In the genomic region with DNA sequence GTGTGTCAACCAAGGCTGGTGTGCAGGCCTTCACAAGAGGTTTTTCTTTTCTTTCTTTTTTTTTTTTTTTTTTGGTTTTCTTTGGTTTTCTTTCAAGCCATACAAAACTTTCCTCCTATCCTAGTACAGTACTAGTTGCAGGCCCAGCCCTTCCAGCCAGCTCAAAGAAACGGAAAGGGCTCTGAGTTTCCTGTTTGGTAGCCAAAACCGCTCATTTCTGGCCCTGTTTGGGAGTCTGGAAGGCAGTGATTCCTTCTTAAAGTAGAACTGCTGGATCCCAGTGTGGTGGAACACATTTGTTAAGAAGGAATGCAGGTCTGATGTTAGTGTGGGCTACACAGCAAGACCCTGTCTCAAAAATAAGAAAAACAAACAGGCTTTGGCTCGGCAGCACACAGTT, we compare ENCODE assay signal across 9 mouse cellular contexts. TPM values are rescaled to one million over a fixed set of nuclear protein-coding genes. Genes with fewer than 3 reads are reported as not detected.
A peak's percentile ranks its signal among the peaks of the same experiment; 100 is the strongest.
DNase-seq lines count a peak whose midpoint lies in the region; ATAC-seq and TF ChIP-seq lines count a peak whose summit lies in the region.
"Had no signal": no experiment of that assay in that cellular context is flagged by ENCODE, and none has a peak within 500 bp of the region (broad histone marks: within the 10 kb centered on the region; RNA-seq: fewer than 3 reads in every experiment).

No protein-coding gene starts in this region.

- no peak for ATAC-seq in heart, embryonic 11.5 days (replicated peaks; ENCODE audit: insufficient number of reproducible peaks, low FRiP score, low TSS enrichment)
- ATAC-seq in limb, embryonic 13.5 days (ENCODE audit: low FRiP score, low read depth): no peak

- peak overlapping the region; percentile 76 for H3K27ac ChIP-seq in left cerebral cortex, adult 2 months
- H3K27ac ChIP-seq in gastrocnemius, adult 2 months: peak overlapping the region; percentile 94
- peak overlapping the region; percentile 47 for H3K27ac ChIP-seq in heart, embryonic 11.5 days (ENCODE audit: low read depth, low read length)
- H3K27ac ChIP-seq in limb, embryonic 13.5 days: peak overlapping the region; percentile 75
- H3K27ac ChIP-seq: embryonic facial prominence, embryonic 12.5 days had no signal

- H3K27me3 ChIP-seq in heart, embryonic 11.5 days (ENCODE audit: control insufficient read depth, insufficient read depth, low read length): no peaks in the 10 kb centered on the region
- no peaks in the 10 kb centered on the region for H3K27me3 ChIP-seq in limb, embryonic 13.5 days
- H3K27me3 ChIP-seq: embryonic facial prominence, embryonic 12.5 days had no signal

- H3K4me3 ChIP-seq in left cerebral cortex, adult 2 months: no peak overlapping the region
- peak overlapping the region; percentile 6 for H3K4me3 ChIP-seq in gastrocnemius, adult 2 months
- H3K4me3 ChIP-seq in heart, embryonic 11.5 days (ENCODE audit: low read depth, low read length): no peak overlapping the region
- H3K4me3 ChIP-seq in limb, embryonic 13.5 days: no peak overlapping the region
- H3K4me3 ChIP-seq: embryonic facial prominence, embryonic 12.5 days had no signal

- peaks cover 39% of the 10 kb centered on the region for H3K4me1 ChIP-seq in heart, embryonic 11.5 days (ENCODE audit: control insufficient read depth, insufficient read depth, low read length)
- peaks cover 35% of the 10 kb centered on the region for H3K4me1 ChIP-seq in limb, embryonic 13.5 days

- no peaks in the 10 kb centered on the region for H3K9me3 ChIP-seq in heart, embryonic 11.5 days (replicated peaks; ENCODE audit: control insufficient read depth, low read length)
- no peaks in the 10 kb centered on the region for H3K9me3 ChIP-seq in limb, embryonic 13.5 days
- H3K9me3 ChIP-seq: embryonic facial prominence, embryonic 12.5 days; G1E had no signal

- H3K36me3 ChIP-seq in heart, embryonic 11.5 days (ENCODE audit: control insufficient read depth, insufficient read depth, low read length): peaks cover 5% of the 10 kb centered on the region
- H3K36me3 ChIP-seq in limb, embryonic 13.5 days: peaks cover 15% of the 10 kb centered on the region
- H3K36me3 ChIP-seq: G1E had no signal

- no peak overlapping the region for H3K9ac ChIP-seq in heart, embryonic 11.5 days (ENCODE audit: low read depth, low read length)
- H3K9ac ChIP-seq in limb, embryonic 13.5 days: no peak overlapping the region
- H3K9ac ChIP-seq: embryonic facial prominence, embryonic 12.5 days had no signal

- no peak for DNase-seq in left cerebral cortex, adult 2 months (ENCODE audit: extremely low spot score in 1 of 2, low spot score in 2 of 2)
- no peak for DNase-seq in left cerebral cortex, adult 8-10 months (ENCODE audit: low spot score in 2 of 2)
- DNase-seq in gastrocnemius, adult 2 months: no peak
- no peak for DNase-seq in layer of hippocampus, postnatal 14 days (ENCODE audit: low spot score in 2 of 2)
- no peak for DNase-seq in spleen, postnatal 36 days (ENCODE audit: low spot score in 2 of 2)

- H3K4me2 ChIP-seq in heart, embryonic 11.5 days: no peak overlapping the region
- H3K4me2 ChIP-seq in limb, embryonic 13.5 days (replicated peaks): no peak overlapping the region
- H3K4me2 ChIP-seq: embryonic facial prominence, embryonic 12.5 days had no signal

- WGBS in heart, embryonic 11.5 days (ENCODE audit: insufficient replicate concordance): 59% methylated on average over 3 of the region's 3 CpGs
- WGBS in limb, embryonic 13.5 days: 58% methylated on average over 3 of the region's 3 CpGs

- TF ChIP-seq CTCF in left cerebral cortex, adult 2 months (IDR thresholded peaks at IDR 0.05): no peak
- no peak for TF ChIP-seq CTCF in gastrocnemius, adult 2 months (IDR thresholded peaks at IDR 0.05)

- intact Hi-C loops in left cerebral cortex, adult 2 months (cut with DNase I): no loop called here
- intact Hi-C loops in gastrocnemius, adult 2 months (cut with DNase I): no loop called here

RNA-seq across cellular contexts. Expression of a gene that starts 43.0 kb away (rescaled TPM):
- total RNA-seq in left cerebral cortex, adult 2 months (2021): 10 to 100 TPM; 42.8 to 45.5 TPM
- 10 to 100 TPM; 44.2 to 53.3 (median 48.8) TPM for total RNA-seq in left cerebral cortex, adult 8-10 months (2022)
- 10 to 100 TPM in 1 of 2 experiments, 1 to 10 TPM in 1; 4.5 to 11.6 TPM for total RNA-seq in gastrocnemius, adult 2 months (2021)
- polyA plus RNA-seq in heart, embryonic 11.5 days (2014; fragmentation: Nextera tagmentation; extraction: Ambion mirVana): 16.8 and 23.9 TPM in 2 replicates
- 11.6 and 12.5 TPM in 2 replicates for polyA plus RNA-seq in limb, embryonic 13.5 days (2015; fragmentation: Nextera tagmentation; extraction: Ambion mirVana)
- 10 to 100 TPM; 20.5 to 21.9 TPM for total RNA-seq in layer of hippocampus, postnatal 14 days (2021)
